Mouse (Mus musculus) naive thymus-derived CD4-positive, alpha-beta T cell, adult 2 months (primary cell): ENCODE data around the gene Fam126a.

Experiments
- DNase-seq: peaks from one replicate; pipeline ENCODE4 v3.0.0-alpha.2; 2011; ENCODE audit warnings: low read depth

Fam126a gene

GRCm38 (mm10) chr5:24030579-24030969 is at the start of gene Fam126a:
Gene Fam126a (minus strand): TSS chr5:24030690.
- DNase-seq: peak; percentile 97

- DNase-seq: no peak
Observed at GRCm38 (mm10) chr5:24078420-24079179, 48.1 kb upstream of the Fam126a start.

GRCm38 (mm10) chr5:24077739-24078306 is 47.3 kb upstream of the Fam126a start:
- DNase-seq: no peak

GRCm38 (mm10) chr5:24076986-24077718 is 46.7 kb upstream of the Fam126a start:
- peak; percentile 47 for DNase-seq

GRCm38 (mm10) chr5:24072031-24072430 is 41.5 kb upstream of the Fam126a start:
- DNase-seq: no peak

- no peak for DNase-seq
Observed at GRCm38 (mm10) chr5:24068955-24069354, 38.5 kb upstream of the Fam126a start.

GRCm38 (mm10) chr5:24063545-24063944 is 33.1 kb upstream of the Fam126a start:
- no peak for DNase-seq

GRCm38 (mm10) chr5:24063034-24063433 is 32.5 kb upstream of the Fam126a start:
- DNase-seq: no peak

- DNase-seq: no peak
Observed at GRCm38 (mm10) chr5:24060949-24061348, 30.5 kb upstream of the Fam126a start.

- DNase-seq: no peak
Observed at GRCm38 (mm10) chr5:24057592-24057991, 27.1 kb upstream of the Fam126a start.

GRCm38 (mm10) chr5:24056865-24057264 is 26.4 kb upstream of the Fam126a start:
- DNase-seq: no peak

GRCm38 (mm10) chr5:24054382-24054781 is 23.9 kb upstream of the Fam126a start:
- no peak for DNase-seq

- no peak for DNase-seq
Observed at GRCm38 (mm10) chr5:24053245-24054190, 23.0 kb upstream of the Fam126a start.

- no peak for DNase-seq
Observed at GRCm38 (mm10) chr5:24051755-24052675, 21.5 kb upstream of the Fam126a start.

- no peak for DNase-seq
Observed at GRCm38 (mm10) chr5:24047821-24048220, 17.3 kb upstream of the Fam126a start.

- no peak for DNase-seq
Observed at GRCm38 (mm10) chr5:24047001-24047400, 16.5 kb upstream of the Fam126a start.

- no peak for DNase-seq
Observed at GRCm38 (mm10) chr5:24045998-24046631, 15.6 kb upstream of the Fam126a start.

GRCm38 (mm10) chr5:24044387-24044786 is 13.9 kb upstream of the Fam126a start:
- DNase-seq: no peak

- DNase-seq: no peak
Observed at GRCm38 (mm10) chr5:24043367-24043766, 12.9 kb upstream of the Fam126a start.

- DNase-seq: no peak
Observed at GRCm38 (mm10) chr5:24041341-24041852, 10.9 kb upstream of the Fam126a start.
